Mouse (Mus musculus) limb, embryonic 13.5 days (tissue): ENCODE measurements around the gene Rarg. TPM values are rescaled to one million over a fixed set of nuclear protein-coding genes. Genes with fewer than 3 reads are reported as not detected.

ENCODE experiments used
- ATAC-seq: fragments of 200-750 bp; cut with Nextera tagmentation; 2 replicates; pipeline ENCODE4 v1.8.0; 2017; ENCODE audit warnings: low read depth, moderate number of reproducible peaks, moderate TSS enrichment; ENCODE audit not compliant: low FRiP score
- H3K27ac ChIP-seq: fragments of 300-500 bp; sonication (generic); 2 replicates; pipeline ENCODE4 v1.5.1; 2015; ENCODE audit warnings: inconsistent platforms, mild to moderate bottlenecking, moderate library complexity
- H3K27me3 ChIP-seq: fragments of 300-500 bp; sonication (generic); 2 replicates; pipeline ENCODE4 v1.6.1; 2015; ENCODE audit warnings: mild to moderate bottlenecking, inconsistent platforms
- H3K36me3 ChIP-seq: fragments of 300-500 bp; sonication (generic); 2 replicates; pipeline ENCODE4 v1.6.1; 2015; ENCODE audit warnings: inconsistent platforms, mild to moderate bottlenecking, moderate library complexity
- H3K4me1 ChIP-seq: fragments of 300-500 bp; sonication (generic); 2 replicates; pipeline ENCODE4 v1.6.1; 2015; ENCODE audit warnings: inconsistent platforms
- H3K4me2 ChIP-seq: fragments of 300-500 bp; sonication (generic); replicated peaks from 2 replicates; pipeline ENCODE4 v1.6.1; 2015; ENCODE audit warnings: inconsistent platforms, mild to moderate bottlenecking, moderate library complexity
- H3K4me3 ChIP-seq: fragments of 300-500 bp; sonication (generic); 2 replicates; pipeline ENCODE4 v1.5.1; 2015; ENCODE audit warnings: moderate library complexity, mild to moderate bottlenecking, inconsistent platforms
- H3K9ac ChIP-seq: fragments of 300-500 bp; sonication (generic); 2 replicates; pipeline ENCODE4 v1.6.1; 2015; ENCODE audit warnings: mild to moderate bottlenecking, inconsistent platforms
- H3K9me3 ChIP-seq: fragments of 300-500 bp; sonication (generic); 2 replicates; pipeline ENCODE4 v1.6.1; 2016; ENCODE audit warnings: inconsistent platforms
- WGBS: fragments of 180-500 bp; shearing (Covaris S2); methylation state at CpG from one replicate; pipeline ENCODE4 v1.1.7; 2015; 5-methylcytosine and 5-hydroxymethylcytosine counted together
- polyA plus RNA-seq: library from polyadenylated mRNA; unstranded; fragments of >200 nt; fragmentation: Nextera tagmentation; extraction: Ambion mirVana; gene quantifications from 2 replicates; pipeline ENCODE4 v1.2.1, GENCODE M21; 2015

Gene Rarg
- polyA plus RNA-seq, 1 experiment from 2014 or later, result 145 TPM

DNA sequence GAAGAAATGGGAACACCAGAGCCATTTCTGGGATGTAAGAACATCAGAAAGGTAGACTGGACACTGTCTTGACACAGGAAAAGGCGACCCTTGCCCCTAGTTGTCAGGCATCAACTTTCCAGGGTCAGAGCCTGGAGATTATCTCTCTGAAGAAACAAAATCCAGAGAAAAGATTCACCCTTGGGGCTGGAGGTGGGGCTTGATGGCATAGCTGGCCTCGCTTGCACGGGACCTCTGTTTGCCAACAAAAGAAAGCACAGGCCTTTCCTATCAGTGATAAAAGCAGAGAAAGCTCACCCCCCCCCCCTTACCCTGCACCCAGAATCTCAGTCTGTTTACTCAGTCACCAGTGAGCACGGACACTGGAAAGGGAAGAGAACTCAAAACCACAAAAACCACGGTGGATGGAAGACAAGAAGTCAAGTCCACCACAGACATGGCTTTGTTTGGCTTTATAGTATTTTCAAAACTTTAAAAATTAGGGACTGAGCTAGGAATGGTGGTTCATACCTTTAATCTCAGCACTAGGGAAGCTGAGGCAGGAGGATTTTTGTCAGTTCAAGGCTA lies 64.4 kb downstream of the Rarg start:
- H3K4me1 ChIP-seq, result 0 out of 2 replicates have a peak, but pooled peaks cover 5% of the 10 kb centered on the region
- H3K27me3 ChIP-seq, result no peaks in the 10 kb centered on the region
- H3K27ac ChIP-seq, result no peak overlapping the region
- H3K9me3 ChIP-seq, result no peaks in the 10 kb centered on the region
- no peak overlapping the region for H3K4me2 ChIP-seq
- 73% methylated on average over 5 of the region's 5 CpGs for WGBS
- peaks cover 7% of the 10 kb centered on the region for H3K36me3 ChIP-seq
- H3K9ac ChIP-seq, result 0 out of 2 replicates have a peak overlapping the region, but pooled peaks have one; percentile 1
- no peak overlapping the region for H3K4me3 ChIP-seq
- ATAC-seq, result no peak

DNA sequence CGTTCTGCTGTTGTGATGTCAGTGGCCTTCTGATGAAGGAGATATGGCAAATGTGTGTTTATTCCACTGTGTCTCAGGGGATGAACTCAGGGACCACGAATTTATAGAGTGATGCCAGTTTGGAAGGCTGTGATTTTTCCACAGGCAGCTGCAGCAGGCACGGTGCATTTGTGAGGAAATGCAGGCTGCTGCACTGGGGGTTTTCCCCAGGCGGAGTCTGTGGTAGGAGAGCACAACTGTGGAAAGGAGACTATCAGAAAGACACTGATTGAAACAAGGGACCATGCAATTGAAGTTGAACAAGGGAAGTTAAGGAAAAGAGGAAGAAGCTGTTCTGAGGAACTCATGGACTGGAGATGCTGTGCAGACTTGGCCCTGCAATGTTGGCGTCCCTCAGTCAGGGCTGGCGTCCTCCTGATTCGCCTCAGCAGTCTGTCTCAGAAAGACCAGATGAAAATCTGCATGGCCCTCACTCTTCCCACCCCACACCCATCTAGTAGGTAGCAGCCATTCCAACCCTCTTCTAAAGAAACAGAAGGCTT lies 65.0 kb downstream of the Rarg start:
- Histone ChIP-seq H3K27me3 (no peaks in the 10 kb centered on the region), H3K9ac (0 out of 2 replicates have a peak overlapping the region, but pooled peaks have one; percentile 1), H3K4me3 (no peak overlapping the region), H3K4me2 (no peak overlapping the region), H3K9me3 (no peaks in the 10 kb centered on the region), H3K27ac (no peak overlapping the region), H3K4me1 (0 out of 2 replicates have a peak, but pooled peaks cover 5% of the 10 kb centered on the region), H3K36me3 (peaks cover 13% of the 10 kb centered on the region)
- no peak for ATAC-seq
- WGBS, result 76% methylated on average over 7 of the region's 7 CpGs

DNA sequence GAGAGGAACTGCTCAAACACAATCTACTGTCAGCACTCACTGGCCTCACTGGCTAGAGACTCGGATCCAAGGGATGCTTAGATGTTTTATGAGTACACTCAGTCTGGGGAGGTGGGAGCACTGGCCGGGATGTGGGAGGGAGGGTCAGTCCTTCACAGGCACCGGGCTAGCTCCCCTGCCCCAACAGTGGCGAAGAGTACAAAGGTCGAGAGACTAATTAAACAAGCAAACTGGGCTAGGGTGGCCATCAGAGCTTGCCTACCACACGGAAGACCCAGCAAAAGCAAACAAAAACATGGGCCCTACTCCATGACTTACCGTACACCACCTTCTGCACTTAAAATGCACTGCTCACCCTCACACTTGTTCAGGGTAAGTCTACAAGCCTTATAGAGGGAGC lies 65.6 kb downstream of the Rarg start:
- Histone ChIP-seq H3K27ac (no peak overlapping the region), H3K9ac (no peak overlapping the region), H3K4me3 (no peak overlapping the region), H3K27me3 (no peaks in the 10 kb centered on the region), H3K4me1 (0 out of 2 replicates have a peak, but pooled peaks cover 5% of the 10 kb centered on the region), H3K9me3 (no peaks in the 10 kb centered on the region), H3K4me2 (no peak overlapping the region), H3K36me3 (peaks cover 18% of the 10 kb centered on the region)
- no peak for ATAC-seq
- WGBS, result 57% methylated on average over 7 of the region's 7 CpGs

DNA sequence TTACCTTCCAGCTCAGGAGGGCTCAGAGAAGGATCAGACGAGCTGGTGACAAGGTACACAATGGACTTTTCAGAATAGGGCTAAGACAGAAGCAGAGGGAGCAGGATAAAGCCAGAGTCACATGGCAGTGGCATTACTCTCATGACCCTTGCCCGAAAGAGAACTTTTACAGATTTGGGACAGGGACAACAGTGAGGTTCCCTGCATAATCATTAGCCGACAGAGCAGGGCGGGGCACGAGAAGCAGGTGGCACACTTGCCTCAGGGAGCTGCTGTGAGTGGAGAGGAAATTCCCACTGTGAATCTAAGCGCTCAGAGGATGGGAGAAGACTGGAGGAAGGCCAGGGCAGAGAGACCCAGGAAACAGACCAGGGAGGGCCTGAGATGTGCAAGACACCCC lies 68.4 kb downstream of the Rarg start:
- Histone ChIP-seq H3K4me3 (no peak overlapping the region), H3K4me2 (no peak overlapping the region), H3K9me3 (no peaks in the 10 kb centered on the region), H3K27me3 (no peaks in the 10 kb centered on the region), H3K36me3 (peaks cover 46% of the 10 kb centered on the region), H3K9ac (no peak overlapping the region), H3K27ac (no peak overlapping the region), H3K4me1 (0 out of 2 replicates have a peak, but pooled peaks cover 2% of the 10 kb centered on the region)
- WGBS, result 74% methylated on average over 6 of the region's 6 CpGs
- ATAC-seq, result no peak

DNA sequence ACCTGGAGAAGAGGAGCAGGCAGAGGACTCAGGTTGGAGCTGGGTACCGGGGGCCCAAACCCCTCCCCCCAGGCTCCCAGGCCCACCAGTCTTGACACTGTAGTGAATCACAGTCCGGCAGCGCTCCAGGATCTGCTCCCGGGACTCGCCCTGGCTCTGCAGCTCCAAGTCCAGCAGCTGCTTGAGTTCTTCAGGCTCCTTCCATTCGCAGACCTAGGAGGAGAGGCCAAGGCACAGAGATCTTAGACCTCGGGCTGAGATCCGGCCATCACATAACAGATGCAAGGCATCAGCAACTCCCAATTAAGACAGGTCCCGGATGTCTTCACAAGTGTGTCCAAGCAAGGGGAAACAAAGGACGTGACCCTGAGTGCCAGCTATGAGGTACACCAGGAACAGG lies 69.2 kb downstream of the Rarg start:
- 91% methylated on average over 10 of the region's 10 CpGs for WGBS
- Histone ChIP-seq H3K27me3 (no peaks in the 10 kb centered on the region), H3K27ac (no peak overlapping the region), H3K4me2 (no peak overlapping the region), H3K36me3 (peaks cover 54% of the 10 kb centered on the region), H3K9me3 (no peaks in the 10 kb centered on the region), H3K4me3 (no peak overlapping the region), H3K4me1 (no peaks in the 10 kb centered on the region), H3K9ac (no peak overlapping the region)
- ATAC-seq, result no peak

DNA sequence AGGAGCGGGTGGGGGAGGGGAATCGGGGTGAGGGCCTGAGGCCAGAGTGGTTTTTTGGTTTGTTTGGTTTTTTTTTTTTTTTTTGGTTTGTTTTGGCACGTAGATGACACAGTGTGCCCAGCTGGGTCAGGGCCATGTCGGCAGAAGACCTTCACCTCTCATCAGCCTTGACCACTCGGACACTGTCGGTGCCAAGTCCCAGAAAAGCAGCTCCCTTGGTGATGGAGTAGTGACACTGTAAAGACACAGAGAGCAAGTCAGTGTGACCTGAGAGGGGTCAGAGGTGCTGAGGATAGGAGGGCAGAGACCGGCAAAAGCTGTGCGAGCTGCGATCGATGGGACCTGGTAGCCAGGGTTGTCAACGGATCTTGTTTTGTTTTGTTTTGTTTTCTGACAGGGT lies 71.1 kb downstream of the Rarg start:
- ATAC-seq, result no peak
- no peaks in the 10 kb centered on the region for H3K9me3 ChIP-seq
- 84% methylated on average over 11 of the region's 11 CpGs for WGBS
- H3K36me3 ChIP-seq, result peaks cover 57% of the 10 kb centered on the region
- no peaks in the 10 kb centered on the region for H3K4me1 ChIP-seq
- no peaks in the 10 kb centered on the region for H3K27me3 ChIP-seq
- H3K27ac ChIP-seq, result no peak overlapping the region
- H3K4me3 ChIP-seq, result no peak overlapping the region
- no peak overlapping the region for H3K9ac ChIP-seq
- H3K4me2 ChIP-seq, result no peak overlapping the region

Other genes with a start within 250 kb of the Rarg start
- 20.9 and 21.2 TPM in 2 replicates for gene Krt18, start 229.3 kb downstream of the Rarg start, polyA plus RNA-seq
- 118 and 120 TPM in 2 replicates for gene Eif4b, start 183.7 kb downstream of the Rarg start, polyA plus RNA-seq
- 39.8 and 45.3 TPM in 2 replicates for gene Tns2, start 157.1 kb downstream of the Rarg start, polyA plus RNA-seq
- 22.9 and 23.2 TPM in 2 replicates for gene Spryd3, start 121.3 kb downstream of the Rarg start, polyA plus RNA-seq
- gene Igfbp6, start 113.2 kb downstream of the Rarg start, polyA plus RNA-seq, result 3.9 and 4.4 TPM in 2 replicates
- gene Soat2, start 107.0 kb downstream of the Rarg start, polyA plus RNA-seq, result 0.20 and 0.27 TPM in 2 replicates
- 74.2 and 82.6 TPM in 2 replicates for gene Zfp740, start 54.3 kb downstream of the Rarg start, polyA plus RNA-seq
- gene Csad, start 52.8 kb downstream of the Rarg start, polyA plus RNA-seq, result 75.2 and 82.1 TPM in 2 replicates
- gene Itgb7, start 25.6 kb downstream of the Rarg start, polyA plus RNA-seq, result 3.2 and 3.5 TPM in 2 replicates
- 1.1 and 1.3 TPM in 2 replicates for gene Gm9918, start 13.0 kb upstream of the Rarg start, polyA plus RNA-seq
- 64.7 and 65.8 TPM in 2 replicates for gene Mfsd5, start 21.9 kb upstream of the Rarg start, polyA plus RNA-seq
- 23.7 and 32.2 TPM in 2 replicates for gene Espl1, start 38.7 kb upstream of the Rarg start, polyA plus RNA-seq
- gene Pfdn5, start 68.6 kb upstream of the Rarg start, polyA plus RNA-seq, result 431 and 451 TPM in 2 replicates
- 110 and 116 TPM in 2 replicates for gene Myg1, start 74.2 kb upstream of the Rarg start, polyA plus RNA-seq
- 75.9 and 76.6 TPM in 2 replicates for gene Aaas, start 93.3 kb upstream of the Rarg start, polyA plus RNA-seq
- gene Sp7, start 109.7 kb upstream of the Rarg start, polyA plus RNA-seq, result 6.0 and 7.4 TPM in 2 replicates
- 11.6 and 12.0 TPM in 2 replicates for gene Sp1, start 148.6 kb upstream of the Rarg start, polyA plus RNA-seq
- gene Amhr2, start 187.8 kb upstream of the Rarg start, polyA plus RNA-seq, result 0.23 and 0.36 TPM in 2 replicates
- gene Prr13, start 201.5 kb upstream of the Rarg start, polyA plus RNA-seq, result 59.5 and 62.6 TPM in 2 replicates
- gene Pcbp2, start 213.0 kb upstream of the Rarg start, polyA plus RNA-seq, result 262 and 273 TPM in 2 replicates
- 2.5 and 7.5 TPM in 2 replicates for gene Gm10337, start 246.2 kb upstream of the Rarg start, polyA plus RNA-seq